Mouse (Mus musculus) forebrain, embryonic 11.5 days (tissue): ENCODE measurements at regions not wholly inside any gene's neighbourhood (a gene's known extent, or its start where the extent isn't known, plus 50 kb on each side); places are given as distances from the start of the nearest gene placed in this dataset.

ENCODE experiments used
- ATAC-seq: fragments of 200-750 bp; cut with Nextera tagmentation; replicated peaks from 2 replicates; pipeline ENCODE4 v1.8.0; 2017; ENCODE audit warnings: moderate TSS enrichment; ENCODE audit not compliant: low FRiP score
- DNase-seq: peaks from one replicate; pipeline ENCODE4 v3.0.0-alpha.2; 2017; ENCODE audit warnings: low spot score
- H3K27ac ChIP-seq: fragments of 300-500 bp; sonication (generic); 2 replicates; pipeline ENCODE4 v1.5.1; 2014; ENCODE audit warnings: low read depth, low read length
- H3K27me3 ChIP-seq: fragments of 300-500 bp; sonication (generic); 2 replicates; pipeline ENCODE4 v1.6.1; 2014; ENCODE audit warnings: mild to moderate bottlenecking, low read length, mixed read lengths; ENCODE audit not compliant: control insufficient read depth, insufficient read depth
- H3K36me3 ChIP-seq: fragments of 300-500 bp; sonication (generic); 2 replicates; pipeline ENCODE4 v1.6.1; 2014; ENCODE audit warnings: mild to moderate bottlenecking, low read length, moderate library complexity, mixed read lengths; ENCODE audit not compliant: control insufficient read depth, insufficient read depth
- H3K4me1 ChIP-seq: fragments of 300-500 bp; sonication (generic); replicated peaks from 2 replicates; pipeline ENCODE4 v1.6.1; 2014; ENCODE audit warnings: low read length, mixed read lengths; ENCODE audit not compliant: control insufficient read depth, insufficient read depth
- H3K4me2 ChIP-seq: fragments of 300-500 bp; sonication (generic); 2 replicates; pipeline ENCODE4 v1.6.1; 2014; ENCODE audit warnings: low read depth, mild to moderate bottlenecking, low read length, moderate library complexity, mixed read lengths; ENCODE audit not compliant: severe bottlenecking
- H3K4me3 ChIP-seq: fragments of 300-500 bp; sonication (generic); 2 replicates; pipeline ENCODE4 v1.5.1; 2014; ENCODE audit warnings: low read depth, low read length
- H3K9ac ChIP-seq: fragments of 300-500 bp; sonication (generic); 2 replicates; pipeline ENCODE4 v1.6.1; 2014; ENCODE audit warnings: low read length
- H3K9me3 ChIP-seq: fragments of 300-500 bp; sonication (generic); 2 replicates; pipeline ENCODE4 v1.6.1; 2016; ENCODE audit warnings: low read length, mixed read lengths; ENCODE audit not compliant: control insufficient read depth

- ATAC-seq = no peak
Observed at GRCm38 (mm10) chr13:90207875-90208274, 118.5 kb upstream of the Xrcc4 start.

More at GRCm38 (mm10) chr13:90207875-90208274, 118.5 kb upstream of the Xrcc4 start:
- Histone ChIP-seq H3K9me3 (no peaks in the 10 kb centered on the region), H3K27ac (no peak overlapping the region), H3K4me1 (no peaks in the 10 kb centered on the region), H3K4me3 (no peak overlapping the region), H3K9ac (no peak overlapping the region), H3K27me3 (no peaks in the 10 kb centered on the region), H3K36me3 (no peaks in the 10 kb centered on the region), H3K4me2 (no peak overlapping the region)
- no peak for DNase-seq
